Mouse (Mus musculus) forebrain, embryonic 13.5 days (tissue): ENCODE measurements around the gene Podnl1. TPM values are rescaled to one million over a fixed set of nuclear protein-coding genes. Genes with fewer than 3 reads are reported as not detected.
A peak's percentile ranks its signal among the peaks of the same experiment; 100 is the strongest.

Source experiments
- ATAC-seq: fragments of 200-750 bp; cut with Nextera tagmentation; 2 replicates; pipeline ENCODE4 v1.8.0; 2017
- H3K27ac ChIP-seq: fragments of 300-500 bp; sonication (generic); 2 replicates; pipeline ENCODE4 v1.5.1; 2015; ENCODE audit warnings: inconsistent platforms, mild to moderate bottlenecking, moderate library complexity
- H3K27me3 ChIP-seq: fragments of 300-500 bp; sonication (generic); 2 replicates; pipeline ENCODE4 v1.6.1; 2015; ENCODE audit warnings: mild to moderate bottlenecking, inconsistent platforms
- H3K36me3 ChIP-seq: fragments of 300-500 bp; sonication (generic); 2 replicates; pipeline ENCODE4 v1.6.1; 2015; ENCODE audit warnings: mild to moderate bottlenecking, inconsistent platforms; ENCODE audit not compliant: poor library complexity, severe bottlenecking
- H3K4me1 ChIP-seq: fragments of 300-500 bp; sonication (generic); 2 replicates; pipeline ENCODE4 v1.6.1; 2015; ENCODE audit warnings: inconsistent platforms
- H3K4me2 ChIP-seq: fragments of 300-500 bp; sonication (generic); 2 replicates; pipeline ENCODE4 v1.6.1; 2015; ENCODE audit warnings: inconsistent platforms, mild to moderate bottlenecking, moderate library complexity
- H3K4me3 ChIP-seq: fragments of 300-500 bp; sonication (generic); 2 replicates; pipeline ENCODE4 v1.5.1; 2015; ENCODE audit warnings: mild to moderate bottlenecking, inconsistent platforms
- H3K9ac ChIP-seq: fragments of 300-500 bp; sonication (generic); 2 replicates; pipeline ENCODE4 v1.6.1; 2015; ENCODE audit warnings: mild to moderate bottlenecking, inconsistent platforms
- H3K9me3 ChIP-seq: fragments of 300-500 bp; sonication (generic); replicated peaks from 2 replicates; pipeline ENCODE4 v1.6.1; 2016; ENCODE audit warnings: inconsistent platforms
- WGBS: fragments of 180-500 bp; shearing (Covaris S2); methylation state at CpG from one replicate; pipeline ENCODE4 v1.1.7; 2015; 5-methylcytosine and 5-hydroxymethylcytosine counted together
- polyA plus RNA-seq: library from polyadenylated mRNA; unstranded; fragments of >200 nt; fragmentation: Nextera tagmentation; extraction: Ambion mirVana; gene quantifications from 2 replicates; pipeline ENCODE4 v1.2.1, GENCODE M21; 2015

Podnl1 gene
- polyA plus RNA-seq, 1 experiment from 2014 or later: 0.27 TPM

DNA sequence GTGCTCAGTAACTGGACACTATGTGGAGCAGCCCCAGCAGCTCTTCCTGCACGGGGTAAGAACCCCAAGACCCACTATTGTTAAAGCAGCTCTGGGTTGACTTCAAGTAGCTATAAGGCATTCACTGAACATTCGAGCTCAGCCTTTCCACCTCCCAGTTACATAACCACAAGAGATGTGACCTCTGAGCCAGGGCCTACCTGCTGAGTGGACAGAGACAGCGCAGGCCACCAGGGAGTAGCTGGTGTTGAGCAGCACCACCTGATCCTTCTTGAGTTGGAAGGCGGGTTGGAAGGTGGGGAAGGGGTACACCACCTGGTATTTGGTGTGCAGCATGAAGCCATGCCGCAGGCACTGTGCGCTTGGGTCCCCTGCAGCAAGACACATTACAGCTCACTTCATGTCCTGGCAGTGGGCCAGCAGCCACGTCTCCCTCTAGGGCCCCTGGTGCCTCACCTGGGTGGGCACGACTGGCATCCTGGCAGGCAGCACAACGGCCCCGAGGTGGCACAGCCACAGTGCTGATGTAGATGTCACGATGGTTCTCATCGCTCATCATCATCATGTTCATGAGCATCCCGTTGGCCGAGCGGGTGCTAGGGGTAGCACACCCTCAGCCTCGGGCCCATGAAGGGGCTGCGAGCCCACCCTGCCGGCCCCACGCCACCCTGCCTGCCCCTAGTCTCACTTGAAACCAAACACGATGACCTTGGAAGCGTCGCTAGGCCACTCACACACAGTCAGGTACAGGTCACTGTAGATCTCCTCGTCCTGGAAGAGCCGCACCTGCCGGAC lies 24.1 kb upstream of the Podnl1 start:
- Histone ChIP-seq H3K9me3 (no peaks in the 10 kb centered on the region), H3K4me3 (no peak overlapping the region), H3K27ac (no peak overlapping the region), H3K9ac (0 out of 2 replicates have a peak overlapping the region, but pooled peaks have one; percentile 16), H3K36me3 (peaks cover 59% of the 10 kb centered on the region), H3K4me2 (no peak overlapping the region), H3K27me3 (no peaks in the 10 kb centered on the region), H3K4me1 (peaks cover 25% of the 10 kb centered on the region)
- 92% methylated on average over 25 of the region's 25 CpGs for WGBS
- ATAC-seq: no peak

- Histone ChIP-seq H3K4me2 (peak overlapping the region; percentile 82), H3K27me3 (no peaks in the 10 kb centered on the region), H3K9me3 (0 out of 2 replicates have a peak, but pooled peaks cover 3% of the 10 kb centered on the region), H3K9ac (peak overlapping the region; percentile 80), H3K4me1 (peaks cover 25% of the 10 kb centered on the region), H3K4me3 (peak overlapping the region; percentile 68), H3K36me3 (peaks cover 39% of the 10 kb centered on the region), H3K27ac (peak overlapping the region; percentile 92)
- ATAC-seq: no peak
- WGBS: 43% methylated on average over 3 of the region's 3 CpGs
Measured at GRCm38 (mm10) chr8:84103601-84104000, 22.2 kb upstream of the Podnl1 start.

DNA sequence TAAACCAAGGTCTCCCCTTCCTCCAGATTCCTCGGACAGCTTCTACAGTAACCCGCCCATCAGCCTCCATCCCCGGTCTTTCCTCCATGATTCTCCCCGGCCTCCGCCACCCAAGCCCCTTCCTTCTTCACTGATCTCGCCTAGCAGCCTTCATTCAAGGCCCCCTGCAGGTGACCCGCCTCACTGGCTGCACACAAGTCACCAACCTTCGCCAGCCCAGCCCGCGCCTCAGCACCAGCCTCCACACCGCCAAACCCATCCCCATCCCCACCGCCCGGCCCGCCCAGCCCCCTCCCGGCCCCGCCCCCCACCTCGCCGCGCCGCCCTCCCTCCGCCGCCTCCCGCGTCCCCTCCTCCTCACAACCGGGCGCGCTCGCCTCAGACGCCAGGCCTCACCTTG lies 21.6 kb upstream of the Podnl1 start:
- Histone ChIP-seq H3K9ac (peak overlapping the region; percentile 80), H3K9me3 (0 out of 2 replicates have a peak, but pooled peaks cover 3% of the 10 kb centered on the region), H3K27ac (peak overlapping the region; percentile 92), H3K4me1 (peaks cover 25% of the 10 kb centered on the region), H3K4me3 (peak overlapping the region; percentile 68), H3K36me3 (peaks cover 33% of the 10 kb centered on the region), H3K27me3 (no peaks in the 10 kb centered on the region), H3K4me2 (peak overlapping the region; percentile 82)
- peak; percentile 77 for ATAC-seq
- WGBS: under 1% methylated on average over 14 of the region's 29 CpGs

DNA sequence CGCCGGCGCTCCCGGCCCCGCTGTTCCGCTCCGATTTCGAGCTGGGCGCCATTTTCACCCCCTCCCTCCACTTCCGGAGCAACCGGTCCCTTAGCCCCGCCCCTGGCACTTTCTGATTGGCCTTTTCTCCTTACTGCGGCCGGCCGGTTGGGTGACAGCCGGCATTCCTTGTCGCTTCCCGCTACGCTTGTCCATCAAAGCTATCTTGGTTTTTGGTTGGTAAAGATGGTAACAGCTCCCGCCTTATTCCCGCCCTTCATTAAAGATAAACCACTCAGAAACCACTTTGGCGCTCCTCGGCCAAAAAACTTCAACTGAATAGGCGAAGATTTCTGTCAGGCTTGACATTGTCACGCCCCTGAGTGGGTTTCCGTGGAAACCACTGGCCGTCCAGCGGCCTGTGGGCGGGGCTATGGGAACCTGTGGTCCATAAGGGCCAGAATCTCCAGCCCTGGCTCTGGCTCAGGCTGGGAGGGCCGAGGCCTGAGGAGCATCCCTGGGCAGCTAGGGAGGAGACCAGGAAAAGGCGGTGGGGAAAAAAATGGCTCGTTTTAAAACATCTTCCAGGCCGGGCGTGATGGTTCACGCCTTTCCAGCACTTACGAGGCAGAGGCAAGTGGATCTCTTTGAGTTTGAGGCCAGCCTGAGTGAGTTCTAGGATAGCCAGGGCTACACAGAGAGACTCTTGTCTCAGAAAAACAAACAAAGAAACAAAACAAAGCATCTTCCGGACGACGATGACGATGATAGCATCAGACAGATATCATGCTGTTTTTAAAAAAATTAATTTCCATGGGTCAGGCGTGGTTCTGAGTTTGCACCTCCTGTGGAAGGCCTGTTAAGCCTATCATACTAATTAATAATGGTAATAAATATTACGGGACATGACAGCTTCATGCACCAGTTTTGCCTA lies 20.8 kb upstream of the Podnl1 start, which contains the start of gene Dcaf15:
Gene Dcaf15, minus strand, starts transcription at position 72 of the 913 bp plus-strand sequence.
- H3K4me2 ChIP-seq: peak within 1 kb of the TSS; percentile 82
- peaks cover 25% of the 10 kb centered on the region for H3K4me1 ChIP-seq
- peak within 1 kb of the TSS; percentile 68 for H3K4me3 ChIP-seq
- no peaks in the 10 kb centered on the region for H3K27me3 ChIP-seq
- H3K36me3 ChIP-seq: peaks cover 26% of the 10 kb centered on the region
- 0 out of 2 replicates have a peak, but pooled peaks cover 3% of the 10 kb centered on the region for H3K9me3 ChIP-seq
- peak; percentile 97 for ATAC-seq
- H3K9ac ChIP-seq: peak within 1 kb of the TSS; percentile 80
- peak within 1 kb of the TSS; percentile 92 for H3K27ac ChIP-seq
- 6% methylated on average over 42 of the region's 42 CpGs for WGBS

DNA sequence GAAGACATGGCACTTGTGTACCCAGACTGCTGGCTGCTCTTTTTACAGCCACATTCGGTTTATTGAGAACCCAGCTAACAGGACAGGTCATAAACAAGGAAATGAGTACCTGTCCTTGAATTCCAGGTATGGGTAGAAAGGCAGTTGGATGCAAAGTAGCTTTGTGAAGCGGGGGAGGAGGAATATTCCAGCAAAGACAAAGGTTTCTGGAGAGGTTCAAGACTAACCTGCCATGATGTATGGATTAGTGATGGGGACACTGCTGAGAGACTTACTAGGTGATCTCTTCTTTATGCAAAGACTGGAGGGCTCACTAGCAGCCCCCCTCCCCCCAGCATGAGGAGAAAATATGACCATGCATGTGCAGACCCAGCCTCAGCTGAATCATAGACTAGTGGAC lies 20.1 kb upstream of the Podnl1 start:
- H3K27ac ChIP-seq: no peak overlapping the region
- H3K4me2 ChIP-seq: no peak overlapping the region
- H3K27me3 ChIP-seq: no peaks in the 10 kb centered on the region
- no peak for ATAC-seq
- H3K4me1 ChIP-seq: peaks cover 25% of the 10 kb centered on the region
- H3K36me3 ChIP-seq: peaks cover 19% of the 10 kb centered on the region
- no peak overlapping the region for H3K4me3 ChIP-seq
- no peak overlapping the region for H3K9ac ChIP-seq
- H3K9me3 ChIP-seq: 0 out of 2 replicates have a peak, but pooled peaks cover 3% of the 10 kb centered on the region
- WGBS: 90% methylated on average over 2 of the region's 2 CpGs

DNA sequence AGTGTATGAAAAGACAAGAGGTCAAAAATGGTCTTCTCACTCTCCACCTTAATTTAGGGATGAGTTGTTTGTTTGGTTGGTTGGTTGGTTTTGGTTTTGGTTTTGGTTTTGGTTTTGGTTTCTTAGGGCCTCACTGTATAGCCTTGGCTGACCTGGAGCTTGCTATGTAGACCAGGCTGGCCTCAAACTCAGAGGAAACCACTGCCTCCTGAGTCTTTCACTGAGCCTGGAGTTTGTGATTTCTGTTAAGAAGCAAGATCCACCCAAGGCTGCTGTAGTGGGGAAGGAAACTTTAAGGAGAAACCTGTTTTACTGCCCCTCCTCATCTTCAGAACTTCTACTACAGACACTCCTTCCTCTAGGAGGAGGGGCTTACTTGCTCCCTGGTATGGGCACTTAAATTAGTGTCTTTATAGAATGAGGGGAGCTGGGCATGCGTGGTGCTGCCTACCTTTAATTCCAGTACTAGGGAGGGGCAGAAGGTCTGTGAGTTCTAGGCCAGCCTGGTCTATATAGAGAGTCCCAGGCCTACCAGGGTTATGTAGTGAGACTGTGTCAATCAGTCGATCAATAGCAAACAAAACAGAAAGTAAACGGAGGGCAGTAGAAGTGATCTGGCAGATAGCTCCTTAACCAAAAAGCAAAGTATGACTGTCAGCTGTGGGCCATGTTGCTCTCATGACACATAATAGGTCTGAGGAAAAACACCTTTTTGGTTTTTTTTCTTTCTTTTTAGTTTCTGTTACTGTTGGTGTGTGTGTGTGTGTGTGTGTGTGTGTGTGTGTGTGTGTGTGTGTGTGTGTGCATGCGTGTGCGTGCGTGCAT lies 19.4 kb upstream of the Podnl1 start:
- peaks cover 23% of the 10 kb centered on the region for H3K4me1 ChIP-seq
- H3K36me3 ChIP-seq: peaks cover 12% of the 10 kb centered on the region
- WGBS: 96% methylated on average over 5 of the region's 6 CpGs
- 0 out of 2 replicates have a peak, but pooled peaks cover 3% of the 10 kb centered on the region for H3K9me3 ChIP-seq
- no peak overlapping the region for H3K4me3 ChIP-seq
- H3K27ac ChIP-seq: no peak overlapping the region
- no peaks in the 10 kb centered on the region for H3K27me3 ChIP-seq
- H3K9ac ChIP-seq: no peak overlapping the region
- no peak overlapping the region for H3K4me2 ChIP-seq
- ATAC-seq: no peak

GRCm38 (mm10) chr8:84115646-84116045 lies 10.1 kb upstream of the Podnl1 start:
- ATAC-seq: no peak
- no peaks in the 10 kb centered on the region for H3K27me3 ChIP-seq
- no peak overlapping the region for H3K9ac ChIP-seq
- no peak overlapping the region for H3K4me3 ChIP-seq
- 0 out of 2 replicates have a peak, but pooled peaks cover 6% of the 10 kb centered on the region for H3K9me3 ChIP-seq
- no peak overlapping the region for H3K27ac ChIP-seq
- 89% methylated on average over 6 of the region's 6 CpGs for WGBS
- H3K4me2 ChIP-seq: no peak overlapping the region
- H3K36me3 ChIP-seq: no peaks in the 10 kb centered on the region
- H3K4me1 ChIP-seq: no peaks in the 10 kb centered on the region

GRCm38 (mm10) chr8:84122151-84122550 lies 3.6 kb upstream of the Podnl1 start:
- Histone ChIP-seq H3K4me2 (no peak overlapping the region), H3K9ac (no peak overlapping the region), H3K4me1 (no peaks in the 10 kb centered on the region), H3K9me3 (0 out of 2 replicates have a peak, but pooled peaks cover 6% of the 10 kb centered on the region), H3K36me3 (no peaks in the 10 kb centered on the region), H3K27me3 (no peaks in the 10 kb centered on the region), H3K4me3 (no peak overlapping the region), H3K27ac (no peak overlapping the region)
- 91% methylated on average over 3 of the region's 3 CpGs for WGBS
- ATAC-seq: no peak

DNA sequence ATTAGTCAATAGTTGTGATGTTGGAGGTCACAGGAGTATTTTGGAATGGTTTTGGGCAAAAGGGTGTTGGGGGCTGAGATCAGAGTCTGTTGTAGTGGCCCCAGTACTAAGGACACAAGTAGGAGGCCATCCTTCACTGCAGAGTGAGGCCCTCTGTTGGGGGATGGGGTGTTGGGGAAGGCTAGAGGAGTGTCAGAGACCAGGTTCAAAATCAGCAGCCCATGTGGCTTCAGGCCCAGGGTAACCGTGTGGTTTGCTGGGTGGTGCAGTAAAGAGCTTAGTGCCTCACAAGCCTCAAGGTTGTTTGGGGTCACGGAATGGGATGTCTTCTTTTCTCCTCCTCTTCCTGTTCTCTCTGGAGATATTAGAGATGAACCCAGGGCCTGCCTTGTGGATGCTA lies 953 bp downstream of the Podnl1 start:
- no peaks in the 10 kb centered on the region for H3K9me3 ChIP-seq
- 67% methylated on average over 2 of the region's 2 CpGs for WGBS
- H3K36me3 ChIP-seq: peaks cover 4% of the 10 kb centered on the region
- no peak overlapping the region for H3K4me3 ChIP-seq
- no peak overlapping the region for H3K27ac ChIP-seq
- H3K4me1 ChIP-seq: peaks cover 5% of the 10 kb centered on the region; the same call in 1 of the 2 replicates
- H3K27me3 ChIP-seq: no peaks in the 10 kb centered on the region
- ATAC-seq: no peak
- H3K9ac ChIP-seq: no peak overlapping the region
- H3K4me2 ChIP-seq: no peak overlapping the region

- Histone ChIP-seq H3K27ac (no peak overlapping the region), H3K4me1 (peaks cover 5% of the 10 kb centered on the region; the same call in 1 of the 2 replicates), H3K4me2 (no peak overlapping the region), H3K4me3 (no peak overlapping the region), H3K27me3 (no peaks in the 10 kb centered on the region), H3K9me3 (no peaks in the 10 kb centered on the region), H3K36me3 (peaks cover 10% of the 10 kb centered on the region), H3K9ac (no peak overlapping the region)
- no peak for ATAC-seq
- WGBS: 71% methylated on average over 17 of the region's 17 CpGs
Measured at GRCm38 (mm10) chr8:84127202-84127901, 1.6 kb downstream of the Podnl1 start.

- ATAC-seq: no peak
- Histone ChIP-seq H3K36me3 (peaks cover 20% of the 10 kb centered on the region), H3K4me1 (peaks cover 5% of the 10 kb centered on the region; the same call in 1 of the 2 replicates), H3K9me3 (no peaks in the 10 kb centered on the region), H3K4me3 (no peak overlapping the region), H3K27me3 (no peaks in the 10 kb centered on the region), H3K4me2 (no peak overlapping the region), H3K27ac (no peak overlapping the region), H3K9ac (no peak overlapping the region)
- WGBS: 68% methylated on average over 8 of the region's 8 CpGs
Measured at GRCm38 (mm10) chr8:84128277-84128676, 2.5 kb downstream of the Podnl1 start.
